Mouse (Mus musculus) ES-Bruce4 (cell line): ENCODE measurements around the gene AW822073.

Source experiments
- CTCF ChIP-seq: IDR thresholded peaks from one replicate; pipeline ENCODE4 v1.8.1; 2011; ENCODE audit warnings: low read depth, low read length
- POLR2A ChIP-seq: IDR thresholded peaks from one replicate; pipeline ENCODE4 v1.8.1; 2011; ENCODE audit warnings: low read length; ENCODE audit not compliant: insufficient read depth

- TF ChIP-seq POLR2A, result no peak
- no peak for TF ChIP-seq CTCF
Measured at GRCm38 (mm10) chr10:58212230-58212629, 12.5 kb downstream of the AW822073 start.
